Mouse (Mus musculus) megakaryocyte, embryonic 14.5 days (primary cell): ENCODE data around the gene Atp5e.

ENCODE experiments used
- FLI1 ChIP-seq: IDR thresholded peaks from 2 replicates; pipeline ENCODE4 v1.6.1; 2012; ENCODE audit warnings: low read length, inconsistent platforms, mixed read lengths
- GATA1 ChIP-seq: IDR thresholded peaks from 3 replicates; pipeline ENCODE4 v1.6.1; 2012; ENCODE audit warnings: mixed read lengths, low read length, inconsistent platforms, borderline replicate concordance

GRCm38 (mm10) chr2:174509825-174510224, 45.9 kb upstream of the Atp5e start:
- no peak for TF ChIP-seq GATA1
- TF ChIP-seq FLI1, result no peak
